Mouse (Mus musculus) 3T3-L1 (cell line): ENCODE measurements at regions not wholly inside any gene's neighbourhood (a gene's known extent, or its start where the extent isn't known, plus 50 kb on each side); places are given as distances from the start of the nearest gene placed in this dataset.

Experiments
- DNase-seq: peaks from one replicate; pipeline ENCODE4 v3.0.0-alpha.2; 2015; ENCODE audit warnings: low read depth, low spot score

GRCm38 (mm10) chr15:36889072-36889471, 118.5 kb downstream of the Zfp706 start:
- DNase-seq, result no peak

GRCm38 (mm10) chr15:36888351-36889069, 119.1 kb downstream of the Zfp706 start:
- DNase-seq, result no peak

GRCm38 (mm10) chr15:36884671-36885365, 122.8 kb downstream of the Zfp706 start:
- DNase-seq, result peak; percentile 95

GRCm38 (mm10) chr15:36884074-36884473, 123.5 kb downstream of the Zfp706 start:
- DNase-seq, result no peak

GRCm38 (mm10) chr15:36883156-36883555, 124.4 kb downstream of the Zfp706 start:
- DNase-seq, result no peak

DNA sequence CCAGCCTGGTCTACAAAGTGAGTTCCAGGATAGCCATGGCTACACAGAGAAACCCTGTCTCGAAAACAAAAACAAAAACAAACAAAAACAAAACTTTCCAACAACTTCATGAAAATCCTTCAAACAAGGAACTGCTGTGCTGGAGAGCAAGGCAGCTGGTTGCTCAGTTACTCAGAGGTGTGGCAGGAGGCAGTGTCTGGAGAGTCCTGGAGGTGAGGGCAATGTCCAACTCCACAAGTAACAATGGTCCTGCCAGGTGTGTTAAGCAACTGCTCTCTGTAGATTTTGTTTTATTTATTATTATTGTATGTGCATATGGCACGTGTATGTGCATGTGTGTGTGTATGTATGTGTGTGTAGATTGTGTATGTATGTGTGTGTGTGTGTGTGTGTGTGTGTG, 126.0 kb downstream of the Zfp706 start:
- DNase-seq, result no peak

DNA sequence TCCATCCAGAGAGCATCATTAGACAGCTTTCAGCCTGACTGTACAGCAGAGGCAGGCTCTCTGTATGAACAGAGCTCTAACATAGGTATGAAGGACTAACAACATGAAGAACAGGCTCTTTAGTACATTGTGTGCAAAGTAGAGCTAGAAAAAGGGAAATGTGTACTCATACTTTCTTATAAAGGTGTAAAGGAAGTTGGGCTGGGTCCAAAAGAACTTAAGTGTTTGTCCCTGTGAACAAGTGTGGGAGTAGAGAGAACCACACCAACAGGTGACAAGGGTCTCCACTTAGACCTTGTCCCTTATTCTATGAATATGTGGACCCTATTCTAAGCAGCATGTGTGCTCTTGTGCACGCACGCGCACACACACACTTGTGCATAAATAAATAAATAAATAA, 127.0 kb downstream of the Zfp706 start:
- DNase-seq, result no peak

GRCm38 (mm10) chr15:36879587-36879986, 128.0 kb downstream of the Zfp706 start:
- DNase-seq, result no peak

DNA sequence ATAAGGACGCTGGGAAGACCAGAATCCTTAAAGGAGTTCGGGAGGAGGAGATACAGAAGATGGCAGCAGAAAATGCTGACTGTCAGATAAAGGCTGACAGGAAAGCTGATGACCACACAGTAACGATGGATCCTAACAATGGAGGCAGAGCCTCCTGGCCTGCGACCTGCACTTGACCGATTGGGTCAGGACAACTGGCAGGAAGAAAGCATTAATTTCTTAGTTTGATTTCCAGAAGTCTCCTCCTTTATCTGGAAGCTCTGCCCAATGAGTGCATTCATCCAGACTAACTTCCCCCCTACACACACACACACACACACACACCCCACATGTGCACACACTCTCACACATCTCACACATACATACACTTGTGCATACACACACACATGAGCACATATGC, 128.6 kb downstream of the Zfp706 start:
- no peak for DNase-seq

- peak; percentile 40 for DNase-seq
Measured at GRCm38 (mm10) chr15:36878276-36878675, 129.3 kb downstream of the Zfp706 start.

DNA sequence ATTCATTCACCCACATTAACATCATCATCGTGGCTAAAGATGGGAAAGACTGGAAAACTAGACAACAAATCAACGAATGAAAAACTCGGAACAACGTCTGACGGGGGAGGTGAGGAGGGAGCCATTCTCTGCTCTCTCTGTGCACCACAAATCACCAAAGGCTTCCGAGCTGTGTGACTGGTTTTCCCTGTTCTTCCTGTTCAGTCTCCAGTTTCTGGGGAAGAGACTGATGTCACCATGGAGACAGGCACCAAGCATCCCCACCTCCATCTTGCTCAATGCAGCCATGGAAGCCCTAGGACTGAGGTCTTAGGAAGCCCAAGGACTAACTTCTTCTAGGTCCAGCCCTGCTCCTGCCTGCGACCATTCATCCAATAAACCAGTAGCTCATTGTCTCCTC, 130.1 kb downstream of the Zfp706 start:
- DNase-seq, result no peak

DNA sequence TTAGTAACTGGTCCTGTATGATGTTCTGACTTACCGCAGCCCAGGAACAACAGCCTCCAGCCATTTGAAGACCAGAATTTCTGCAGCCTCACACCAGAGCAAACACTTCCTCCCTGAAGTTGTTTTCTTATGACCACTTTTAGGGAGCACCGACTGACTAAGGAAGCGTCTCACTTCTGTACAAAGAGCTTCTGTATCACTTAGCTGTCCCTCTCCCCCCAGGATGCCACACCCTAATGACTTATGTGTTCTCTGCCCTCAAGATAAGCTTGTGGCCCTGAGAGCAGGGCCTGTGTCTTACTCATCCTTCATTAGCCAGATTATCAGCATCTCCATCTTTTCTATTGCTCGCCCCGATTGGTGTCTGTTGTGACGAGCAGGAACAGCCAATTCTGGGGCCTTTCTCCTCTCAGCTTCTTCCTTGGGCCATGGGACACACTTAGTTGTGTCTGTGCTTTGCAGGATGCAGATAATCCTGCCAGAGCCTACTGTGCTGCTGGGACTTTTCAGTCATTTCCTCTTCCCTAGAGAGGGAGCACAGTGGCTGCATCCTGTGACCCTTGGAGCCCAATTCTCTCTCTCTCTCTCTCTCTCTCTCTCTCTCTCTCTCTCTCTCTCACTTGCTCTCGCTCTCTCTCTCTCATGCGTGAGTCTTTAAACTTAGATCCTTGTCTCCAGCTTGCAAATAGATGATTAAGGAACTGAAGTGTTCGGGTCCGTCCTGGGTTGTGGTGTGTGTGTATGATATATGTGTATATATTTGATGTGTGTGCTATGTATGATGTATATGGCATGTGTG, 131.4 kb downstream of the Zfp706 start:
- peak; percentile 48 for DNase-seq

DNA sequence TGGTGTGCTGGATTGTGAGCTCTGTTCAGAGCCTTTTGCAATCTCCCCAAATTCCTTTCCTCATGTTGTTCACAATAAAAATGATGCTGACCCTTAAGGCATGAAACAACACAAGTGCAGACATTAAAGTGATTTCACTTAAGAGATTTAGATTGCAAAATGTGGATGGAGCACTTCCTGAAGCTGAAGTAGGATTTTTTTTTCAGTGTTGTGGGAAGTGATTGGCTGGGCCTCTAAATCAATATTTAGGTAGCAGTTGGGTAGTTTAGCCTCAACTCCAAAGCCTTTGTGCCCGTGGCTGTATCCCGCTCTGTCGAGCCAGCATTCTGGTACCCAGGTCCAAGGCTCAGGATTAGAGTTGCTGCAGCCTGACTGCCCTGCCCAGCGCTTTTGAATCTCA, 133.0 kb downstream of the Zfp706 start:
- DNase-seq, result no peak

GRCm38 (mm10) chr15:36873884-36874243, 133.7 kb downstream of the Zfp706 start:
- no peak for DNase-seq

DNA sequence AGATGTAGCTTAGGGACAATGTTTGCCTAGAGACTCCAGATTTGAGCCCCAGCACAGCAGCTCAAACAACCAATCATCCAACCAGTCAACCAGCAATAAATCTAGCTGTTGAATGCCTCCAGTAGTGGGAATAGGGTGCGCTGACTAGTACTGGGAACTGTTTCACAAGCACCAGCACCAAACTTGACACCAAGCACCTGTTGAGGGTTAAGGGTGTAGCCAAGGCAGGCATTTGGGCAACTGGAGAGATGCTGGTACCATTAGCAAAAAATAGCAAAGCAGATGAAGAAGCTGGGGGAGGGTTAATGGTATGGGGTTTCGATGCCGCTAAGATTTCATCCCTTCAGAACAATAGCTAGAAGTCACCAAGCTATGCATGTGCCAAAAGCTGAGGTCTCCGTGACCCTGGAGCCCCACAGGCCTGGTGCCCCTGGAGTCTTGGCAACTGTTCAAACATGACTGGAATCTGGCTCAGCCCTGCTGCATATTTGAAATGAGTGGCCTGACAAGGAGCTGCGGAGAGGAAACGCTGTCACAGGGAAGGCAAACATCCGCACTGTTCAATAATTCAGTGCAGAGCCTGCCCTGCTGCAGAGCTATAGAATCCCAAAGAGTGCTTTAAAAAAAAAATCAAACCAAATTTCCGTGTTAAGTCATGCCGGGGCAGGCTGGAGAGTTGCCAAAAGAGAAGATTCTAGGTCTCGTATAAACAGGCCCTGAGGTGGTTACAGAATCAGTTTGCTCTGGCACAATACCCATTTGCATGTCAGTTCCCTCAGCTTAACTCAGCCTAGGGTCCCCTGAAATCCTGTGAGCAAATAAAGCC, 134.3 kb downstream of the Zfp706 start:
- DNase-seq, result peak; percentile 53

DNA sequence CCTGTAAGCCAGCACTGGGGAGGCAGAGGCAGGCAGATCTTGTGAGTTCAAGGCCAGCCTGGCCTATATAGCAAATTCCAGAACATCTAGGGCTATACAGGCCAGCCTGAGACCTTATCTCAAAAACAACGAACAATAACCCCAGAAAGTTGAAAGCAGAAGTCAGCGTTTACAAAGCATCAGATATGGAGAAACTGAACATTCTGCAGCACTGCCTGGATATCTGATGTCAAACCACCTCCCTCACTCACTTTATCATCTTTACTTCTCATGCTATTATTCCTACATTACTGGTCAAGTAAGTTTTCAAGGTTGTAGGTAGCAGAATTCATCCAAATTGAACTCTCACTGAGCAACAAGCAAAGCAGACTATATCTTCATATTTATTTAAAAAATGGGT, 135.0 kb downstream of the Zfp706 start:
- no peak for DNase-seq

GRCm38 (mm10) chr15:36870717-36871116, 136.9 kb downstream of the Zfp706 start:
- no peak for DNase-seq

- DNase-seq, result no peak
Measured at GRCm38 (mm10) chr15:36870094-36870493, 137.5 kb downstream of the Zfp706 start.

- DNase-seq, result peak; percentile 63
Measured at GRCm38 (mm10) chr15:36866088-36866487, 141.5 kb downstream of the Zfp706 start.

DNA sequence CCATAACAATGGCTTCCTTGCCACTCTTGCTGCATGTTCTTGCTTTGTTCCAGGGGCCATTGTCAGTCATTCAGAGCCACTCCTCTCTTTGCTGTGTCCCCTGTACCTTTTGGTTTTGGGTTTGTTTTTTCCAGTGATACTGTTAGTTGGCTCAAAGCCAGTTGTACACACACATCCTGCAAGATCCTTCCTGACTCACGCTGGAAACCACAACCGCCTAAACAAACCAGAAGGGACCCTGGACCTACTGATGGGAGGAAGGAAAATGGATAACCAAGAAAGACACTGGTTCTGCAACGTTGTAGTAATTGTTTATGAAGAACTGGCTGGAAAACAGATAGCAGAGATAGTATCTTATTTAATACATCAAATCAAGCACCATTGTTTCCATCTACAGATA, 142.2 kb downstream of the Zfp706 start:
- DNase-seq, result peak; percentile 81

- DNase-seq, result no peak
Measured at GRCm38 (mm10) chr15:36864046-36864445, 143.5 kb downstream of the Zfp706 start.

- no peak for DNase-seq
Measured at GRCm38 (mm10) chr15:36858711-36859110, 148.9 kb downstream of the Zfp706 start.
